Mouse (Mus musculus): ENCODE data around the gene Gm17521.
"Not testable (repeated sequence)": the region's sequence is repeated elsewhere in the genome, so short reads cannot be mapped to it uniquely, and the experiment has no call there.

The Gm17521 gene

DNA sequence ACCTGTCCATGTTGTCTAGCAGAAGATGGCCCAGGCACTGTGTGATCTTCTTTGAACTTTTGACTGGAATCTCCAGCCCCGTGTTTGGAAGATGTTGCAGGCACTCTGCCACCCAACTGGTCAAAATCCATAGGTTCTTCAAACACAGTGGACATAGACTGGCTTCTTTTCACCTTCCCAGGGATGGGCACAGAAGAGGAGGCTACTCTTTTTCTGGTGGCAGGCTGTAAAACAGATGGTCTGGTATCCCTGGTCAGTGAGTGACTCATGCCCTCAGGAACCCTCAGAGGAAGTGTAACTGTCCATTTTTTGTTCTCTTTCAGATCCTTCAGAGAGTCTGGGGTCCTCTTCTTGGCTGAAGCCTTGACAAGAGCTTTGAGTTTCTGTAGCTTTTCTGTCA, at the start of gene Gm17521:
TSS of gene Gm17521 (minus strand) at position 101 of the 400 bp plus-strand sequence.
- in situ Hi-C loops (cut with MboI), result not testable (repeated sequence)

DNA sequence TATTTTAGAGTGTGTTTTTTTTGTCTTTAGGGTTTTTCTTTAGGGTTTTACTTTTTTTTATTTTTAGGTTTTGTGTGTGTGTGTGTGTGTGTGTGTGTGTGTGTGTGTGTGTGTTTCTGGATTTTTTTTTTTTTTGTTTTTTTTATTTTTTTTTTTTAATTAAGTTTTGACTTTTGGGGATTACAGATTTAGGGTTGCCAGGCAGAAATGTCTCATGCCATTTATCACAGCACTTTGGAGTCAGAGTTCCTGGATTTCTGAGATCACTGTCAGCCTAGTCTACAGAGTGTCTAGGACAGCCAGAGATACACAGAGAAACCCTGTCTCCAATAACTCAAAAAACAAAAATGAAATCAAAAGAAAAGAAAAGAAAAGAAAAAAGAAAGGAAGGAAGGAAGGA, 14.5 kb upstream of the Gm17521 start:
- in situ Hi-C loops (cut with MboI), result no loop called here

DNA sequence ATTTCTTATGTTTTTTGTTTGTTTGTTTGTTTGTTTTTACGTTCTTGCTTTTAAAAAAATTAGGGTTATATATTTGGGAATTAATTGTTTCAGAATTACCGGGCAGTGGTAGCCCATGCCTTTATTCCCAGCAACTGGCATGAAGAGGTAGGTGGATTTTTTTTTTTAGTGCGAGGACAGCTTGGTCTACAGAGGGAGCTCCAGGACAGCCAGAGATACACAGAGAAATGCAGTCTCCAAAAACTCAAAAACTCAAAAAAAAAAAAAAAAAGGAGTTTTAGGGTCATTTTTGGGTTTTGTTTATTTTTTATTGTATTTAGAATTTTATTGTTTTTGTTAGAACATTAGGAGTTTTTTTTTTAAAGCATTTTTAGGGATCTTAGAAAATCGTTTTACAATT, 14.0 kb upstream of the Gm17521 start:
- in situ Hi-C loops (cut with MboI), result no loop called here
